In the genomic region with DNA sequence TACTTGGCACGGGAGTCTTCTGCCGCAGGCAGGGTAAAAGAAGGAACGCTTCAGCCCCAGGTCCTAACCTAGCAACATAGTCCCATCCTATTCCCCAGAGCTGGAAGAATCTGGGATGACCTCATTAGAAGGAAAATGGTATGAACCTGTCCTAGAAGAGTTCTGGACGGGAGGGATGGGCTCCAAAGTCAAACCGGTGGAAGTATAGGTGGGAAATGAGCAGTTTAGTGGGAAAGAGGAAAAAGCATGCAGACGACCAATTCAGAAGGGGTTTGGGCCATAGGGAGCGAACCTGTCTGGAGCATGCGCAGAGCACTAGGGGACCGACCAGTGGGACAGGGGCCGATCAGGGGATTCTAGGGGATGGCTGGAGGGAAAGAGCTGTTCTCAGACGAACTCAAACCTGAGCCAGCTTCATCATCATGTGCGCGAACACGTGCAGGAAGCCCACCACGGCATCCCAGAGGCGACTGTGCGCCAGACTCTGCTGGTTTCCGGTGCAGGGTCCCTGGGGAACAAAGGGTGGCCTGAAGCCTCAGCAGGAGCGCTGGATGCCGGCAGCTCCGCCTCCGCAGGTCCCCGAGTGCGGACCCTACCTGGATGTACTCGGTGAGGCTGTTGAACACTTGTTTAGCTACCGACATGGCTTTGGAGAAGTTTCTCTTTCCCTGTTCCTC, we compare ENCODE assay signal across 8 mouse cellular contexts. TPM values are rescaled to one million over a fixed set of nuclear protein-coding genes. Genes with fewer than 3 reads are reported as not detected.
DNase-seq lines count a peak whose midpoint lies in the region; ATAC-seq and TF ChIP-seq lines count a peak whose summit lies in the region.

No protein-coding gene starts in this region.

- peak overlapping the region; percentile 52 for H3K4me3 ChIP-seq in embryonic facial prominence, embryonic 13.5 days
- H3K4me3 ChIP-seq in liver, embryonic 14.5 days (ENCODE audit: insufficient read depth in 1 of 2, low read depth in 2 of 2, low read length in 2 of 2), result peak overlapping the region; percentile 54 to 76
- H3K4me3 ChIP-seq in stomach, embryonic 16.5 days (replicated peaks; ENCODE audit: low read length), result peak overlapping the region; percentile 46

- WGBS in embryonic facial prominence, embryonic 13.5 days, result 1% methylated on average over 26 of the region's 26 CpGs
- 2% methylated on average over 26 of the region's 26 CpGs for WGBS in liver, embryonic 14.5 days (ENCODE audit: insufficient replicate concordance)
- WGBS in stomach, embryonic 16.5 days, result 2% methylated on average over 26 of the region's 26 CpGs

- peaks cover 32% of the 10 kb centered on the region for H3K4me1 ChIP-seq in embryonic facial prominence, embryonic 13.5 days
- H3K4me1 ChIP-seq in liver, embryonic 14.5 days (replicated peaks; ENCODE audit: control insufficient read depth in 2 of 2, insufficient read depth in 2 of 2, low read length in 1 of 2), result peaks cover 3 to 8% of the 10 kb centered on the region in 2 experiments
- H3K4me1 ChIP-seq in stomach, embryonic 16.5 days (ENCODE audit: control insufficient read depth, insufficient read depth, low read length), result peaks cover 36% of the 10 kb centered on the region

- peak; percentile 22 for ATAC-seq in embryonic facial prominence, embryonic 13.5 days (ENCODE audit: insufficient number of reproducible peaks, insufficient read depth, low FRiP score, low TSS enrichment, low read depth)
- ATAC-seq in liver, embryonic 14.5 days (ENCODE audit: insufficient read depth), result peak; percentile 55
- peak; percentile 4; the same call in 1 of the 2 replicates for ATAC-seq in stomach, embryonic 16.5 days (ENCODE audit: insufficient read depth, low FRiP score)

- no peaks in the 10 kb centered on the region for H3K36me3 ChIP-seq in embryonic facial prominence, embryonic 13.5 days
- no peaks in the 10 kb centered on the region for H3K36me3 ChIP-seq in liver, embryonic 14.5 days (replicated peaks; ENCODE audit: control insufficient read depth, insufficient read depth, low read depth)
- no peaks in the 10 kb centered on the region for H3K36me3 ChIP-seq in stomach, embryonic 16.5 days (ENCODE audit: control insufficient read depth, insufficient read depth, low read length)

- peak overlapping the region; percentile 77 for H3K9ac ChIP-seq in embryonic facial prominence, embryonic 13.5 days
- peak overlapping the region; percentile 62 for H3K9ac ChIP-seq in liver, embryonic 14.5 days (replicated peaks)
- peak overlapping the region; percentile 67 for H3K9ac ChIP-seq in stomach, embryonic 16.5 days (ENCODE audit: low read length)

- H3K4me2 ChIP-seq in embryonic facial prominence, embryonic 13.5 days, result peak overlapping the region; percentile 88
- H3K4me2 ChIP-seq in liver, embryonic 14.5 days (ENCODE audit: low read depth), result peak overlapping the region; percentile 79
- peak overlapping the region; percentile 74 for H3K4me2 ChIP-seq in stomach, embryonic 16.5 days (ENCODE audit: low read depth, low read length)

- H3K9me3 ChIP-seq in embryonic facial prominence, embryonic 13.5 days, result no peaks in the 10 kb centered on the region
- no peaks in the 10 kb centered on the region for H3K9me3 ChIP-seq in liver, embryonic 14.5 days (ENCODE audit: control insufficient read depth, low read length)
- H3K9me3 ChIP-seq in stomach, embryonic 16.5 days (replicated peaks; ENCODE audit: control insufficient read depth, low read length), result no peaks in the 10 kb centered on the region

- no peak for TF ChIP-seq CTCF in liver, embryonic 14.5 days (IDR thresholded peaks at IDR 0.05; ENCODE audit: low read depth)

- peak; percentile 12 for DNase-seq in lung, postnatal 36 days
- no peak for DNase-seq in lung, adult 18-20 months
- peak; percentile 51 for DNase-seq in heart, postnatal 4 days
- no peak for DNase-seq in liver, embryonic 14.5 days (ENCODE audit: low read depth in 3 of 3, low spot score in 3 of 3)
- no peak for DNase-seq in urinary bladder, postnatal 25 days (ENCODE audit: low spot score)
- no peak for DNase-seq in urinary bladder, postnatal 14 days (ENCODE audit: low spot score)

- H3K27me3 ChIP-seq in embryonic facial prominence, embryonic 13.5 days, result no peaks in the 10 kb centered on the region
- H3K27me3 ChIP-seq in liver, embryonic 14.5 days (ENCODE audit: control insufficient read depth, insufficient read depth, low read length), result no peaks in the 10 kb centered on the region
- no peaks in the 10 kb centered on the region for H3K27me3 ChIP-seq in stomach, embryonic 16.5 days (ENCODE audit: control insufficient read depth, insufficient read depth, low read length)

- peak overlapping the region; percentile 74 for H3K27ac ChIP-seq in embryonic facial prominence, embryonic 13.5 days
- H3K27ac ChIP-seq in liver, embryonic 14.5 days, result no peak overlapping the region
- peak overlapping the region; percentile 39; the same call in 1 of the 2 replicates for H3K27ac ChIP-seq in stomach, embryonic 16.5 days (ENCODE audit: low read length)

- no peak for TF ChIP-seq EP300 in liver, embryonic 14.5 days (IDR thresholded peaks at IDR 0.05; ENCODE audit: low read depth)

RNA-seq across cellular contexts. Expression of a gene that starts 58.3 kb away (rescaled TPM):
- polyA plus RNA-seq in embryonic facial prominence, embryonic 13.5 days (2015; fragmentation: Nextera tagmentation; extraction: Ambion mirVana), result 7.7 and 9.9 TPM in 2 replicates
- total RNA-seq in heart, postnatal 4 days (2021), result 1 to 10 TPM; 1.6 to 2.0 TPM
- 16.7 and 17.3 TPM in 2 replicates for polyA plus RNA-seq in liver, embryonic 14.5 days (2012; rRNA removed)
- 24.9 and 27.4 TPM in 2 replicates for polyA plus RNA-seq in liver, embryonic 14.5 days (2014; fragmentation: Nextera tagmentation; extraction: Ambion mirVana)
- polyA plus RNA-seq in stomach, embryonic 16.5 days (2015; fragmentation: Nextera tagmentation; extraction: Ambion mirVana), result 7.9 and 8.4 TPM in 2 replicates

RNA-seq across cellular contexts. Expression of a gene that starts 58.5 kb away (rescaled TPM):
- polyA plus RNA-seq in embryonic facial prominence, embryonic 13.5 days (2015; fragmentation: Nextera tagmentation; extraction: Ambion mirVana), result 453 and 455 TPM in 2 replicates
- total RNA-seq in heart, postnatal 4 days (2021), result 100 to 1,000 TPM; 205 to 208 TPM
- polyA plus RNA-seq in liver, embryonic 14.5 days (2012; rRNA removed), result 281 and 283 TPM in 2 replicates
- polyA plus RNA-seq in liver, embryonic 14.5 days (2014; fragmentation: Nextera tagmentation; extraction: Ambion mirVana), result 283 and 288 TPM in 2 replicates
- polyA plus RNA-seq in stomach, embryonic 16.5 days (2015; fragmentation: Nextera tagmentation; extraction: Ambion mirVana), result 339 and 345 TPM in 2 replicates

Comparison
In these comparisons a context has a peak if more than half of its experiments do, and no peak if none do; other contexts are left out.
1. DNase-seq: peak in lung, postnatal 36 days (single experiment) and heart, postnatal 4 days (single experiment); none in lung, adult 18-20 months (0 of 2), liver, embryonic 14.5 days (0 of 3), urinary bladder, postnatal 25 days (single experiment) and urinary bladder, postnatal 14 days (single experiment).
2. ATAC-seq: peak in every context shown above with its lines; median percentile 55 in liver, embryonic 14.5 days; 22 in embryonic facial prominence, embryonic 13.5 days; 4 in stomach, embryonic 16.5 days.
3. Peak in every context shown above with its lines, with median percentiles within 50 percentile points of each other: H3K4me2 ChIP-seq, H3K4me3 ChIP-seq and H3K9ac ChIP-seq.